Mouse (Mus musculus) E14TG2a.4 (cell line): ENCODE measurements at regions not wholly inside any gene's neighbourhood (a gene's known extent, or its start where the extent isn't known, plus 50 kb on each side); places are given as distances from the start of the nearest gene placed in this dataset.
A peak's percentile ranks its signal among the peaks of the same experiment; 100 is the strongest.

Source experiments
- CTCF ChIP-seq: conservative IDR thresholded peaks from 2 replicates; pipeline ENCODE4 v1.5.1; 2014; ENCODE audit warnings: low read length
- NANOG ChIP-seq: IDR thresholded peaks from 2 replicates; pipeline ENCODE4 v1.6.1; 2014; ENCODE audit warnings: borderline replicate concordance, low read length, mixed read lengths

GRCm38 (mm10) chr12:17881371-17882116 is 190.9 kb downstream of the Hpcal1 start:
- TF ChIP-seq CTCF (peak; percentile 55), NANOG (no peak)
